Mouse (Mus musculus) forebrain, embryonic 10.5 days (tissue): ENCODE measurements around the gene Rdm1. TPM values are rescaled to one million over a fixed set of nuclear protein-coding genes. Genes with fewer than 3 reads are reported as not detected.

Experiments
- DNase-seq: peaks from one replicate; pipeline ENCODE4 v3.0.0-alpha.2; 2017; ENCODE audit warnings: low spot score; ENCODE audit errors: extremely low spot score
- H3K27ac ChIP-seq: fragments of 300-500 bp; sonication (generic); 2 replicates; pipeline ENCODE4 v1.5.1; 2016; ENCODE audit warnings: mild to moderate bottlenecking
- H3K27me3 ChIP-seq: fragments of 300-500 bp; sonication (generic); 2 replicates; pipeline ENCODE4 v1.6.1; 2016; ENCODE audit warnings: mild to moderate bottlenecking; ENCODE audit not compliant: poor library complexity, severe bottlenecking
- H3K36me3 ChIP-seq: fragments of 300-500 bp; sonication (generic); replicated peaks from 2 replicates; pipeline ENCODE4 v1.6.1; 2016; ENCODE audit warnings: mild to moderate bottlenecking, moderate library complexity
- H3K4me1 ChIP-seq: fragments of 300-500 bp; sonication (generic); 2 replicates; pipeline ENCODE4 v1.6.1; 2016
- H3K4me3 ChIP-seq: fragments of 300-500 bp; sonication (generic); 2 replicates; pipeline ENCODE4 v1.5.1; 2016; ENCODE audit warnings: mild to moderate bottlenecking, moderate library complexity
- H3K9me3 ChIP-seq: fragments of 300-500 bp; sonication (generic); 2 replicates; pipeline ENCODE4 v1.6.1; 2016; ENCODE audit warnings: mild to moderate bottlenecking, moderate library complexity
- WGBS: fragments of 180-500 bp; shearing (Covaris S2); methylation state at CpG from one replicate; pipeline ENCODE4 v1.1.7; 2016; 5-methylcytosine and 5-hydroxymethylcytosine counted together
- polyA plus RNA-seq: library from polyadenylated mRNA; unstranded; fragments of >200 nt; fragmentation: Nextera tagmentation; extraction: Ambion mirVana; gene quantifications from 2 replicates; pipeline ENCODE4 v1.2.1, GENCODE M21; 2016

The Rdm1 gene
- polyA plus RNA-seq, 1 experiment from 2014 or later: 33.9 TPM

DNA sequence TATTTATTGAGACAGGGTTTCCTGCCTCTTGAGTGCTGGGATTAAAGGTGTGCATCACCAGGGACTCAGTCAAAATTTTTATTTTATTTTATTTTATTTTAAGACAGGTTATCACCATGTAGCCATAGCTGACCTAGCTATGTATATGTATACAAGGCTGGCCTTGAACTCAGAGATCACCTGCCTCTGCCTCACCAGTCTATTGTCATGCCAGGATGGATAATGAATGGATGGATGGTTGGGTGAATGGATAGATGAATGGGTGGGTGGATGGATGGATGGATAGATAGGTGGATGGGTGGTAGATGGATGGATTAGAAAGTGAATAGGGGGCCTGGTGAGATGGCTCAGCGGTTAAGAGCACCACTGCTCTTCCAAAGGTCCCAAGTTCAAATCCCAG lies 55.0 kb downstream of the Rdm1 start:
- no peaks in the 10 kb centered on the region for H3K9me3 ChIP-seq
- no peak for DNase-seq
- no peaks in the 10 kb centered on the region for H3K27me3 ChIP-seq
- 81% methylated on average over 1 of the region's 1 CpGs for WGBS
- H3K4me1 ChIP-seq: peaks cover 20% of the 10 kb centered on the region
- H3K27ac ChIP-seq: no peak overlapping the region
- no peak overlapping the region for H3K4me3 ChIP-seq
- no peaks in the 10 kb centered on the region for H3K36me3 ChIP-seq

DNA sequence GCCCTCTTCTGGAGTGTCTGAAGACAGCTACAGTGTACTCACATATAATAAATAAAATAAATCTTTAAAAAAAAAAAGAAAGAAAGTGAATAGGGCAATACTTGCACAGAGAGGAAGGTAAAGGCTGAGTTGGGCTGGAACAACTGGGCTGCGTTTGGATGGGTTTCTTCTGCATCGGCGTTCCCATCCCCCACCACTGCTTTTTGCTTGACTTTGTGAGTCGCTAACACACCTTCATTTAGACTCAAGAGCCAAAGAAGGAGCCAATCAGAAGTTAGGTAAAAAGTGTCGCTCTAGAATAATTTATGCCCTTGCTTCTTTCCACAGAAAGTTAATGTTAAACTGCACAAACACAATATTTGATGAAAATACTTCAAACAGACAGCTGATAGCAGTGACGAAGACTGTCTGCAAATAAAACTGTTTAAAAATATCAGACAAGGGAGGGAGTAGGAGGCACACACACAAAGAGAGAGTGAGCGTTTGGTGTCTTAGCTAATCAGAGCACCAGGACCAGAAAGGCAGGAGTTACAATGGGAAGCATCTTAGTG lies 55.5 kb downstream of the Rdm1 start:
- no peaks in the 10 kb centered on the region for H3K36me3 ChIP-seq
- no peak overlapping the region for H3K4me3 ChIP-seq
- peaks cover 20% of the 10 kb centered on the region for H3K4me1 ChIP-seq
- H3K27me3 ChIP-seq: no peaks in the 10 kb centered on the region
- no peak overlapping the region for H3K27ac ChIP-seq
- DNase-seq: no peak
- H3K9me3 ChIP-seq: no peaks in the 10 kb centered on the region
- WGBS: 82% methylated on average over 7 of the region's 7 CpGs

Other genes starting within 250 kb of the Rdm1 start
- 109 and 115 TPM in 2 replicates for gene Aarsd1, start 209.6 kb upstream of the Rdm1 start, polyA plus RNA-seq
- 10.9 and 11.6 TPM in 2 replicates for gene Gm27029, start 202.4 kb upstream of the Rdm1 start, polyA plus RNA-seq
- 20.9 and 21.4 TPM in 2 replicates for gene Rundc1, start 202.1 kb upstream of the Rdm1 start, polyA plus RNA-seq
- gene Ptges3l, start 201.9 kb upstream of the Rdm1 start, polyA plus RNA-seq: 2.3 and 3.8 TPM in 2 replicates
- gene Rpl27, start 184.9 kb upstream of the Rdm1 start, polyA plus RNA-seq: 499 and 505 TPM in 2 replicates
- gene Ifi35, start 178.8 kb upstream of the Rdm1 start, polyA plus RNA-seq: 3.3 and 3.4 TPM in 2 replicates
- 28.1 and 36.9 TPM in 2 replicates for gene Rnd2, start 162.2 kb upstream of the Rdm1 start, polyA plus RNA-seq
- 24.9 and 28.5 TPM in 2 replicates for gene Vat1, start 161.0 kb upstream of the Rdm1 start, polyA plus RNA-seq
- 26.2 and 27.4 TPM in 2 replicates for gene Brca1, start 75.2 kb upstream of the Rdm1 start, polyA plus RNA-seq
- 61.7 and 69.9 TPM in 2 replicates for gene Nbr1, start 75.0 kb upstream of the Rdm1 start, polyA plus RNA-seq
- 1.5 and 1.8 TPM in 2 replicates for gene Tmem106a, start 45.0 kb upstream of the Rdm1 start, polyA plus RNA-seq
- gene Gm11634, start 27.9 kb upstream of the Rdm1 start, polyA plus RNA-seq: not detected in 2 replicates
- 2.4 and 3.1 TPM in 2 replicates for gene Arl4d, start 38.3 kb downstream of the Rdm1 start, polyA plus RNA-seq
- 44.7 and 51.2 TPM in 2 replicates for gene Dhx8, start 105.7 kb downstream of the Rdm1 start, polyA plus RNA-seq
- 10.2 and 15.0 TPM in 2 replicates for gene Etv4, start 158.2 kb downstream of the Rdm1 start, polyA plus RNA-seq